Mouse (Mus musculus) embryo, embryonic 10.5 days (tissue): ENCODE measurements around the gene Zfp990.
"Not testable (repeated sequence)": the region's sequence is repeated elsewhere in the genome, so short reads cannot be mapped to it uniquely, and the experiment has no call there.

ENCODE experiments used
- DNase-seq: peaks from one replicate; pipeline ENCODE4 v3.0.0-alpha.2; 2015; ENCODE audit warnings: low spot score

The Zfp990 gene

DNA sequence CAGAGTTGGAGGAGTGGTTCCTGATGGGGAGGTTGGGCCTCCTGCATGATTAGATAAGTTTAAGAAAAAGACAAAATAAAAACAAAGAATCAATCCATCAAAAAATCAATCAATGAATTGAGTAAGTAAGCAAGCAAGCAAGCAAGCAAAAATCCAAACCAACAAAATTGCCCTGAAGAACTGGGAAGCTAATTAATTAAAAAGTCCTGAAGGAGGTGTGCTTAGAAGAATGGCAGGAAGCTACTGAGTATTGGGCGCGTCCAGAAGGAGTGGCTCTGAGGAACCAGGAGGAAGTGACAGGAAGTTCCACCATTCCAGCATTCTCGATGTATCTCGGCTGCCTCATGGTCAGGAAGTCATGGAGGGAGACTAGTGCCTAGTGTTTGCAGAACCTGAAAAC lies at the start of gene Zfp990:
Gene Zfp990, plus strand, starts transcription at position 301 of the 400 bp plus-strand sequence.
- not testable (repeated sequence) for DNase-seq

- DNase-seq, result peak; percentile 70
Measured at GRCm38 (mm10) chr4:145463553-145464253, 46.9 kb upstream of the Zfp990 start.

- DNase-seq, result no peak
Measured at GRCm38 (mm10) chr4:145478128-145478527, 32.4 kb upstream of the Zfp990 start.

DNA sequence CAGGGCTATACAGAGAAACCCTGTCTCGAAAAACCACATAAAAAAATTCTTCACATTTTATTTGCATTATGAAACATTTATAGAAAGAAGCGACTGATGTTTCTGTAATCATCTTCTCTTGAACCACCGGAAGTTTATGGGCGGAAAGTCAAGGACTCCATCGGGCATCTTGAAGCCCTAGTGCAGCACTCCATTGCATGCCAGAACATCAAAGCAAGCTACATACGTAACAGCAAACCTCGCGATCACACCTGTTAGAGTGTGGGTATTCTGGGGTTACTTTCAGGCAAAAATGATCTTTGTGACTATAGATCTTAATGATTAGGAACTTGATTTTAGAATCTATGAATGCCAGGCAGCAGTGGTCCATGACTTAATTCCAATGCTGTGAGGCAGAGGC lies 29.9 kb upstream of the Zfp990 start:
- DNase-seq, result not testable (repeated sequence)

- DNase-seq, result no peak
Measured at GRCm38 (mm10) chr4:145489396-145489795, 21.2 kb upstream of the Zfp990 start.

- no peak for DNase-seq
Measured at GRCm38 (mm10) chr4:145492132-145492531, 18.4 kb upstream of the Zfp990 start.

GRCm38 (mm10) chr4:145493316-145493715 lies 17.2 kb upstream of the Zfp990 start:
- not testable (repeated sequence) for DNase-seq

- DNase-seq, result not testable (repeated sequence)
Measured at GRCm38 (mm10) chr4:145514637-145515036, 4.1 kb downstream of the Zfp990 start.

DNA sequence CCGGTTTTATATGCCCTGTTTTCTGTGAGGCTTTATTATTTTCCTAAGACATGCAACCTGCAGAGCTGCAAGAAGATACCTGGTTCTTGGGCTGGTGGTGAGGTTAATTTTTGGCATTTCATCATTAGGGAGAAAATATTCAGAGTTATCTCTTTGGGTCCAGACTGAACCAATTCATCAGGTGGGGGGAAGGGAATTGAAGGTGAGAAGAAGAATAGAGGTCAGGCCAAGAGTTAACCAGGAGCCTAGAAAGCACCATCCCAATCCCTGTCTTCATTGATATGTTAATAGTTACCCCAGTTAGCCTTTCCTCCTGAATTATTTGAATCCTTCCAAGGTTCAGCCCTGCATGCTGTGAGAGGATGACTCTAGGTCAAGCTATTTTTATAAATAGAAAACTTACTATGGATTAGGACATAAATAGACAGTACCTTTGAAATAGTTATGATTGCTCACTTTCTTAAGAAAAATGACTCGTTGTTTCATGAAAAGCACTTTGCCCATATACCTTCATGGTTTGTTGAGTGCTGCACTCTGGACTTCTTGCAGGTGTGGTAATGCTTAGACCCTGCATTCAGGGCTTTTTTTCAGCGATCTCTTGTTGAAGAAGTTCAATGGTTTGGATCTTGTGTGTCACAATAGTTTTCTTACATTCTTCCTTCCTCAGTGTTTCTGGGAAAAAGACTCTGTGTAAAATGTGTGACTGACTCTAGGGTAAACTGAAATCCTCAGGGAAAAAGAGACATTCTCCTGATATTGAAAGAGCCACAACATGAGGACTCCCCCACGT lies 5.4 kb downstream of the Zfp990 start:
- DNase-seq, result not testable (repeated sequence)

GRCm38 (mm10) chr4:145517391-145517790 lies 6.8 kb downstream of the Zfp990 start:
- DNase-seq, result not testable (repeated sequence)

- not testable (repeated sequence) for DNase-seq
Measured at GRCm38 (mm10) chr4:145543861-145544260, 33.3 kb downstream of the Zfp990 start.

DNA sequence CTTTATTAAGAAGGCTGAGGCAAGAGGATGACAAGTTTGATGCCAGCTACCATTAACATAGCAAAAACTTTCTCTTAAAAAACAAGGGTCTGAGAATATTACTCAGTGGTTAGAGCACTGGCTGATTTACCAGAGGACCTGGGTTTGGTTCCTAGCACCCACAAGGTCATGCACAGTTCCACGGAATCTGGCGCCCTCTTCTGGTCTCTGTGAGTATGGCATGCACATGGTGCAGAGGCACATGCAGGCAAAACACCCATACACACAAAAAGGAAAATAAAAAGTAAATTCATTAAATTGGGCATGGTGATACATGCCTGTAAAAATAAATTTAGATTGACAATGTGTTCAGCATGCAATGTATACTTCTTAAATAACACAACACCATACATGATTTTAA lies 34.5 kb downstream of the Zfp990 start:
- not testable (repeated sequence) for DNase-seq

DNA sequence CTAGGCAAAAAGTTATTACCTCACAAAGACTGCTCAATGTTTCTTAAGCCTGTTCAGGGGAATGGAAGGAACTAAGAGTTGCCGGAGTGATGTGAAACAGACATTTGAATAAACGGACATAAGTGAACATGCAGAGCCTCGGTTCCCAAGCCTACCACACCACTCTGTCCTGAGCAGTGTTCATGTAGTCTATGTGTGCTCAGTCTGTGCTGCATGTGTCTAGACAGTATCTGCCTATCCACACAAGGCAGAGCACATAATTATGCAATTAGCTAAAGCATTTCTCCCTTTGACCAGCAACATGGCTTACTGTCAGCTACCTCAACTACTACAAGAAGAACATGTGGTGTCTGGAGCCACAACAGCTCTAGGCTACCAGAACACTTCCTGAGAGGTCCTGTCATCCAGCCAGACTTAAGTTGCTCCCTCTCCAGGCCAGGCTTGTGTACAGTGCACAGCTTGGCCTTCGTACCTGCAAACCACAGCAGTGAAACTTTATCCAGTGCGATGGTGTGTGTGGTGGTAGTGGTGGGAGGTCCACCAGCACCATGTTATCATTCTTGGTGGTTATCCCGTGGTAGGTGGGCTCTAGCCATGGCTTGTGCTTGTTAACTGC lies 35.3 kb downstream of the Zfp990 start:
- DNase-seq, result not testable (repeated sequence)

DNA sequence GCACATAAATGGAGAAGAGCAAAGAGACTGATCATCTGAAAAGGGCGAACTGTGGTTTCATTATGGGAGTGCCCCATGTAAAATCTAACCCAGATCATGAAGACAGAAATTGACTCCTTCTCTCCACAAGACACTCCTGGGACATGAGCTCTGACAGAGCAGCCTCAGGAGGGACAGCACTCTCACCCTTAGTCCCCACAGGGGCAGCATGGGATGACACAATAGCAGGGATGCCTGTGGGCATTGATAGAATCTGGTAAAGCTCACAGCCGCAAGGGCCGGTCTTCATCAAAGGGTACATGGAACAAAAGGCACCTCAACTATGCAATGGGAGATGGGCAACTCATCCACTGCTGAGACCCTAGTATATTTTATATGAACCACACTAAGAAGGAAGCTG lies 35.9 kb downstream of the Zfp990 start:
- not testable (repeated sequence) for DNase-seq

DNA sequence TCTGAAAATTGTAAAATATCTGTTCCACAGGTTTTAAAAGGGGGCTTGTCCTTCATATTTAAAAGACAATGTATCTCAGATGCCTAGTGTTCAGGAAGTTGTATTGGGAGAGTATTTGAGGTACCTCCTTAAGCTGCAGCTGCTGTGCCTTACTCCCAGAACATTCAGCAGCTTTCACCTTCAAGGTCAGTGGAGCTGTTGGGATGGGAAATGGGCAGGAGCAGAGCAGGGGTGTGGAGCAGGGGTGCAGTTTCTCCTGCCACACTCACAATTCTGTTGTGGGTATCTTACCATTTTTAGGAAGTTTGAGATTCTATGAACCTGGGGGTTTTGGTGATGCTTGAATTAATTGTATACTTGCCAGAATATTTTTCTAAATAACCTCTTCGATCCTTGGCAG lies 46.1 kb downstream of the Zfp990 start:
- DNase-seq, result no peak

GRCm38 (mm10) chr4:145559505-145560099 lies 49.0 kb downstream of the Zfp990 start:
- no peak for DNase-seq

DNA sequence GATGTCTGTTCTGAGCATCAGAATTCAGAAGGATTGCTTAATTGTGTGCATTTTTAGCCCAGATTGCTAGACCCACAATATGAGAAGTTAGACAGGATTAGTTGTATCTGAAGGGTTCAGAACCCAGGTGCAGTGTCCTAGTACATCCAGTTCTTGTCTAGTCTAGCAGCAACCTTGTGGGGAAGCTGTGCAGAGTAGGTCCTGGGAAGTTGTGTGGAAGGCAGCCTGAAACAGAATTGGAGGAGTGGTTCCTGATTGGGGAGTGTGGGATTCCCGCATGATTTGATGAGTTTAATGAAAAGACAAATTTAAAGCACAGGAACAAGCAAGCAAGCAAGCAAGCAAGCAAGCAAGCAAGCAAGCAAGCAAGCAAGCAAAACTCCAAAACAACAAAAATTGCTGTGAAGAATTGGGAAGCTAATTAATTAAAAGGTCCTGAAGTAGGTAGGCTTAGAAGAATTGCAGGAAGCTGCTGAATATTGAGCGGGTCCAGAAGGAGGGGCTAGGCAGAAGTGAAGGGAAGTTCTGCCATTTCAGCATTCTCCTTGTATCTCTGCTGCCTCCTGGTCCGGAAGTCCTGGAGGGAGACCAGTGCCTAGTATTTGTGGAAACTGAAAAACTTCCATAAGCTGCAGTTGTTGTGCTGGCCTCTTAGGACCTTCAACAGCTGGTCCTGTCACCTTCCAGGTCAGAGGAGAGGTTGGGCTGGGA lies 53.7 kb downstream of the Zfp990 start:
- no peak for DNase-seq

DNA sequence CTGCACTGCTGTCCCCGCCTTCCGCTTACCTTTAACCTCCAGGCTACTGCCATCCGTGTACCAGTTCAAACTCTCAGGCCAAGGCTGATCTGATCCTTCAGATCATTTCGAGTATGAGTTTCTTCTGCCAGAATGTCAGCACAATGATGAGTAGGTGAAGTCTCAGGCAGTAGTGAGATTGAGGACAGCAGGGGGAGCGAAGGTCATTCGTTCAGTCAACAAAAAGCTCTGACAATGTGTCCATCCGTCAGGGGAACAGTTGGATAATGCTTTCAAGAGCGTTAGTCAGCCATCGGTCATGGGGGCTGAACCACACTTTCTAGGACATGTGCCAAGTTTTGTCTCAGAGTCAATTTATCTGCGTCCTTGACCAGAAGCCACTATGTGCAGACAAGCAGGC lies 59.9 kb downstream of the Zfp990 start:
- not testable (repeated sequence) for DNase-seq

DNA sequence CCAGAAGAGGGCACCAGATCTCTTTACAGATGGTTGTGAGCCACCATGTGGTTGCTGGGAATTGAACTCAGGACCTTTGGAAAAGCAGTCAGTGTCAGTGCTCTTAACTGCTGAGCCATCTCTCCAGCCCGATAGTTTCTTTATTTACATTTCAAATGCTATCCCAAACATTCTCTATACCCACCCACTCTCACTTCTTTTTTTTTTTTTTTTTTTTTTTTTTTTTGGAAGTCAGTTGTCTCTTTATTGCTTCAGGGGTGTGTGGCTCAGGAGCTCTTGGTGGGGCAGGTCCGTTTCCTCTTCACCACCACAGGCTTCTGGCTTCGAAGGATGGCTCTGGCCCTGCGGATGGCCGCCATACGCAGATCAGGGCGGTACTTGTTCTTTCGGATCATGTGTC lies 66.1 kb downstream of the Zfp990 start:
- not testable (repeated sequence) for DNase-seq

DNA sequence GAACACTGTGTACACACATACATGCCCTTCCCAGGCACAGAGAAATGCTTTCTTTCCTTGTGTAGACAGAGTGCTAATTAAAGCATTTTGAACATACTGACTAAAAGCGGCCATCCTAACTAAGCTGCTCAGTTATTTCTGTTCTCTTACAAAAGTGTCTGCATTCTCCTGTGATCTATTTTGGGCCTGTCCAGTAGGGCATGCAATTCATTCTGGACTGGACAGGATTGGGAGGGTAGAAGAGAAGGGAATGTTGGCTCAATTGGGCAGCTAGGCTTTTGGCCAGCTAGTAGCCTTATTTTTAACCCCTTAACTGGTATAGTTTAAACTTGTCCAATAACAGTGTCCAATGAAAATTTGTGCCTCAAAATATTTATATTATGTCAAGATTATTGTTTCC lies 69.8 kb downstream of the Zfp990 start:
- not testable (repeated sequence) for DNase-seq

DNA sequence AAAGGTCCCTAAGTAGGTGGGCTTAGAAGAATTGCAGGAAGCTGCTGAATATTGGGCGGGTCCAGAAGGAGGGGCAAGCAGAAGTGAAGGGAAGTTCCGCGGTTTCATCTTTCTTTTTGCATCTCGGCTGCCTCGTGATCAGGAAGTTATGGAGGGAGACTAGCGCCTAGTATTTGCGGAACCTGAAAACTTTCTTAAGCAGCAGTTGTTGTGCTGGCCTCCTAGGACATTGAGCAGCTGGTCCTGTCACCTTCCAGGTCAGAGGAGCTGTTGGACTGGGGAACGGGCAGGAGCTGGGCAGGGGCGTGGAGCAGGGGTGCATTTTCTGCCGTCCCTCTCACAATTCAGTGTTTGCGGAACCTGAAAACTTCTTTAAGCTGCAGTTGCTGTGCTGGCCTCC lies 74.5 kb downstream of the Zfp990 start, which contains the start of gene Gm13212:
Gene Gm13212, plus strand, starts transcription at position 89 of the 400 bp plus-strand sequence.
- DNase-seq, result peak; percentile 41

GRCm38 (mm10) chr4:145586046-145586445 lies 75.5 kb downstream of the Zfp990 start:
- DNase-seq, result not testable (repeated sequence)
